Mouse (Mus musculus) cerebellum, adult 2 months (tissue): ENCODE data around the gene Hamp2.

Experiments
- CTCF ChIP-seq: fragments of 200-500 bp; IDR thresholded peaks from 2 replicates; pipeline ENCODE4 v1.5.1; 2011; ENCODE audit warnings: low read depth, mild to moderate bottlenecking, control low read depth, low read length, moderate library complexity, borderline replicate concordance; ENCODE audit not compliant: insufficient read depth
- POLR2A ChIP-seq: fragments of 200-500 bp; IDR thresholded peaks from 2 replicates; pipeline ENCODE4 v1.6.1; 2011; ENCODE audit warnings: low read length, control low read depth, borderline replicate concordance; ENCODE audit not compliant: insufficient read depth

GRCm38 (mm10) chr7:30908277-30908991 lies 16.0 kb downstream of the Hamp2 start:
- no peak for TF ChIP-seq CTCF
- TF ChIP-seq POLR2A, result no peak
